Mouse (Mus musculus): ENCODE data around the gene Rasgef1c. TPM values are rescaled to one million over a fixed set of nuclear protein-coding genes. Genes with fewer than 3 reads are reported as not detected.

Rasgef1c gene
- polyA plus RNA-seq, 1 experiment = 0.13 TPM

- no peak for TF ChIP-seq CTCF (IDR thresholded peaks at IDR 0.05; ENCODE audit: borderline replicate concordance, control insufficient read depth, extremely low read depth, insufficient read depth, low read length, poor library complexity)
- no peak for TF ChIP-seq POLR2A (IDR thresholded peaks at IDR 0.05; ENCODE audit: control insufficient read depth, extremely low read depth, insufficient read depth, low read length, poor library complexity)
- Histone ChIP-seq H3K4me1 (replicated peaks; ENCODE audit: control insufficient read depth, insufficient read depth, low read length) (no peaks in the 10 kb centered on the region), H3K4me3 (ENCODE audit: control insufficient read depth, insufficient read depth, low read length) (no peak overlapping the region), H3K27ac (ENCODE audit: control insufficient read depth, insufficient read depth, low read length) (no peak overlapping the region), H3K36me3 (ENCODE audit: control insufficient read depth, insufficient read depth, low read length) (no peaks in the 10 kb centered on the region; the same call in 1 of the 2 replicates), H3K27me3 (ENCODE audit: control insufficient read depth, insufficient read depth, low read length) (no peaks in the 10 kb centered on the region)
- DNase-seq = no peak
- 93% methylated on average over 5 of the region's 5 CpGs for WGBS
Measured at GRCm38 (mm10) chr11:49891993-49892392, 9.6 kb upstream of the Rasgef1c start.

- 89% methylated on average over 11 of the region's 11 CpGs for WGBS
- Histone ChIP-seq H3K36me3 (ENCODE audit: control insufficient read depth, insufficient read depth, low read length) (no peaks in the 10 kb centered on the region), H3K27me3 (ENCODE audit: control insufficient read depth, insufficient read depth, low read length) (no peaks in the 10 kb centered on the region), H3K4me3 (ENCODE audit: control insufficient read depth, insufficient read depth, low read length) (no peak overlapping the region), H3K27ac (ENCODE audit: control insufficient read depth, insufficient read depth, low read length) (no peak overlapping the region), H3K4me1 (replicated peaks; ENCODE audit: control insufficient read depth, insufficient read depth, low read length) (no peaks in the 10 kb centered on the region)
- no peak for DNase-seq
- TF ChIP-seq POLR2A (IDR thresholded peaks at IDR 0.05; ENCODE audit: control insufficient read depth, extremely low read depth, insufficient read depth, low read length, poor library complexity) (no peak), CTCF (IDR thresholded peaks at IDR 0.05; ENCODE audit: borderline replicate concordance, control insufficient read depth, extremely low read depth, insufficient read depth, low read length, poor library complexity) (no peak)
Measured at GRCm38 (mm10) chr11:49893806-49894205, 7.8 kb upstream of the Rasgef1c start.

GRCm38 (mm10) chr11:49895966-49896590 is 5.6 kb upstream of the Rasgef1c start:
- no peak for DNase-seq
- Histone ChIP-seq H3K27ac (ENCODE audit: control insufficient read depth, insufficient read depth, low read length) (no peak overlapping the region), H3K4me1 (replicated peaks; ENCODE audit: control insufficient read depth, insufficient read depth, low read length) (no peaks in the 10 kb centered on the region), H3K4me3 (ENCODE audit: control insufficient read depth, insufficient read depth, low read length) (no peak overlapping the region), H3K36me3 (ENCODE audit: control insufficient read depth, insufficient read depth, low read length) (no peaks in the 10 kb centered on the region), H3K27me3 (ENCODE audit: control insufficient read depth, insufficient read depth, low read length) (peaks cover under 1% of the 10 kb centered on the region; the same call in 1 of the 2 replicates)
- TF ChIP-seq CTCF (IDR thresholded peaks at IDR 0.05; ENCODE audit: borderline replicate concordance, control insufficient read depth, extremely low read depth, insufficient read depth, low read length, poor library complexity) (no peak), POLR2A (IDR thresholded peaks at IDR 0.05; ENCODE audit: control insufficient read depth, extremely low read depth, insufficient read depth, low read length, poor library complexity) (no peak)
- 8% methylated on average over 6 of the region's 6 CpGs for WGBS

- TF ChIP-seq CTCF (IDR thresholded peaks at IDR 0.05; ENCODE audit: borderline replicate concordance, control insufficient read depth, extremely low read depth, insufficient read depth, low read length, poor library complexity) (no peak), POLR2A (IDR thresholded peaks at IDR 0.05; ENCODE audit: control insufficient read depth, extremely low read depth, insufficient read depth, low read length, poor library complexity) (no peak)
- Histone ChIP-seq H3K4me1 (replicated peaks; ENCODE audit: control insufficient read depth, insufficient read depth, low read length) (peaks cover 5% of the 10 kb centered on the region), H3K36me3 (ENCODE audit: control insufficient read depth, insufficient read depth, low read length) (no peaks in the 10 kb centered on the region), H3K27ac (ENCODE audit: control insufficient read depth, insufficient read depth, low read length) (no peak overlapping the region), H3K27me3 (ENCODE audit: control insufficient read depth, insufficient read depth, low read length) (peaks cover 4% of the 10 kb centered on the region; the same call in 1 of the 2 replicates), H3K4me3 (ENCODE audit: control insufficient read depth, insufficient read depth, low read length) (no peak overlapping the region)
- WGBS = 59% methylated on average over 6 of the region's 6 CpGs
- no peak for DNase-seq
Measured at GRCm38 (mm10) chr11:49900043-49900442, 1.6 kb upstream of the Rasgef1c start.

- 37% methylated on average over 15 of the region's 15 CpGs for WGBS
- Histone ChIP-seq H3K27me3 (ENCODE audit: control insufficient read depth, insufficient read depth, low read length) (peaks cover 4% of the 10 kb centered on the region; the same call in 1 of the 2 replicates), H3K27ac (ENCODE audit: control insufficient read depth, insufficient read depth, low read length) (no peak overlapping the region), H3K4me1 (replicated peaks; ENCODE audit: control insufficient read depth, insufficient read depth, low read length) (peaks cover 5% of the 10 kb centered on the region), H3K36me3 (ENCODE audit: control insufficient read depth, insufficient read depth, low read length) (no peaks in the 10 kb centered on the region), H3K4me3 (ENCODE audit: control insufficient read depth, insufficient read depth, low read length) (no peak overlapping the region)
- TF ChIP-seq POLR2A (IDR thresholded peaks at IDR 0.05; ENCODE audit: control insufficient read depth, extremely low read depth, insufficient read depth, low read length, poor library complexity) (no peak), CTCF (IDR thresholded peaks at IDR 0.05; ENCODE audit: borderline replicate concordance, control insufficient read depth, extremely low read depth, insufficient read depth, low read length, poor library complexity) (no peak)
- DNase-seq = no peak
Measured at GRCm38 (mm10) chr11:49900962-49901658, 525 bp upstream of the Rasgef1c start.

GRCm38 (mm10) chr11:49903333-49903732 is 1.7 kb downstream of the Rasgef1c start:
- Histone ChIP-seq H3K4me1 (replicated peaks; ENCODE audit: control insufficient read depth, insufficient read depth, low read length) (peaks cover 5% of the 10 kb centered on the region), H3K27ac (ENCODE audit: control insufficient read depth, insufficient read depth, low read length) (no peak overlapping the region), H3K27me3 (ENCODE audit: control insufficient read depth, insufficient read depth, low read length) (peaks cover 4% of the 10 kb centered on the region; the same call in 1 of the 2 replicates), H3K4me3 (ENCODE audit: control insufficient read depth, insufficient read depth, low read length) (no peak overlapping the region), H3K36me3 (ENCODE audit: control insufficient read depth, insufficient read depth, low read length) (no peaks in the 10 kb centered on the region)
- DNase-seq = peak; percentile 68
- WGBS = 16% methylated on average over 7 of the region's 7 CpGs
- TF ChIP-seq POLR2A (IDR thresholded peaks at IDR 0.05; ENCODE audit: control insufficient read depth, extremely low read depth, insufficient read depth, low read length, poor library complexity) (no peak), CTCF (IDR thresholded peaks at IDR 0.05; ENCODE audit: borderline replicate concordance, control insufficient read depth, extremely low read depth, insufficient read depth, low read length, poor library complexity) (peak; percentile 65; the same call in 1 of the 2 replicates)
